Mouse (Mus musculus) gonadal fat pad, adult 2 months (tissue): Measurements from ENCODE around the gene Ybx1. TPM values are rescaled to one million over a fixed set of nuclear protein-coding genes. Genes with fewer than 3 reads are reported as not detected.

Source experiments
- DNase-seq: peaks from one replicate; pipeline ENCODE4 v3.0.0-alpha.2; 2012; ENCODE audit warnings: low read depth
- polyA plus RNA-seq: library from polyadenylated mRNA; depleted of rRNA; stranded (reverse); fragments of >200 nt; gene quantifications from 2 replicates; pipeline ENCODE4 v1.2.3, GENCODE M21; 2012; rRNA removed

The Ybx1 gene
- polyA plus RNA-seq, 1 experiment: 130 TPM

- DNase-seq: no peak
Measured at GRCm38 (mm10) chr4:119234348-119234747, 60.1 kb downstream of the Ybx1 start.

GRCm38 (mm10) chr4:119233256-119233901 lies 61.0 kb downstream of the Ybx1 start:
- no peak for DNase-seq

- peak; percentile 90 for DNase-seq
Measured at GRCm38 (mm10) chr4:119232410-119233255, 61.8 kb downstream of the Ybx1 start, which contains the start of the genes AU022252 and P3h1. AU022252 (minus strand) TSS chr4:119232712. P3h1 (plus strand) TSS chr4:119232915.

Other genes starting within 250 kb of the Ybx1 start
- gene Slc2a1, start 185.9 kb downstream of the Ybx1 start, polyA plus RNA-seq: 32.1 and 37.3 TPM in 2 replicates
- 6.7 and 8.0 TPM in 2 replicates for gene Zfp691, start 120.4 kb downstream of the Ybx1 start, polyA plus RNA-seq
- 0.15 and 0.26 TPM in 2 replicates for gene Ermap, start 104.6 kb downstream of the Ybx1 start, polyA plus RNA-seq
- 25.2 and 29.0 TPM in 2 replicates for gene Svbp, start 99.3 kb downstream of the Ybx1 start, polyA plus RNA-seq
- gene Tmem269, start 76.4 kb downstream of the Ybx1 start, polyA plus RNA-seq: 0.70 and 0.93 TPM in 2 replicates
- 6.4 and 8.3 TPM in 2 replicates for gene AU022252, start 61.9 kb downstream of the Ybx1 start, polyA plus RNA-seq
- 21.0 and 26.6 TPM in 2 replicates for gene P3h1, start 61.7 kb downstream of the Ybx1 start, polyA plus RNA-seq
- gene Cldn19, start 39.2 kb downstream of the Ybx1 start, polyA plus RNA-seq: 0.04 and 0.05 TPM in 2 replicates
- gene Ppih, start 25.9 kb upstream of the Ybx1 start, polyA plus RNA-seq: 9.1 and 9.5 TPM in 2 replicates
- gene Ccdc30, start 120.9 kb upstream of the Ybx1 start, polyA plus RNA-seq: 1.1 and 2.0 TPM in 2 replicates
- gene Ppcs, start 127.8 kb upstream of the Ybx1 start, polyA plus RNA-seq: 14.0 and 15.4 TPM in 2 replicates
- gene Zmynd12, start 128.2 kb upstream of the Ybx1 start, polyA plus RNA-seq: 3.4 and 4.5 TPM in 2 replicates
- gene Rimkla, start 198.0 kb upstream of the Ybx1 start, polyA plus RNA-seq: 0.05 and 0.31 TPM in 2 replicates
- 14.0 and 15.0 TPM in 2 replicates for gene Foxj3, start 242.4 kb upstream of the Ybx1 start, polyA plus RNA-seq
- 10.0 and 11.4 TPM in 2 replicates for gene Frg2f1, start 244.9 kb upstream of the Ybx1 start, polyA plus RNA-seq